Mouse (Mus musculus): ENCODE results near the gene Ttc9b. TPM values are rescaled to one million over a fixed set of nuclear protein-coding genes. Genes with fewer than 3 reads are reported as not detected.
A peak's percentile ranks its signal among the peaks of the same experiment; 100 is the strongest.
"Not testable (repeated sequence)": the region's sequence is repeated elsewhere in the genome, so short reads cannot be mapped to it uniquely, and the experiment has no call there.

Ttc9b gene
- polyA plus RNA-seq, 1 experiment, result not detected

GRCm38 (mm10) chr7:27631439-27631838, 22.3 kb upstream of the Ttc9b start:
- Histone ChIP-seq H3K9me3 (replicated peaks; ENCODE audit: control insufficient read depth, insufficient read depth, low read length, poor library complexity, severe bottlenecking) (no peaks in the 10 kb centered on the region), H3K27ac (ENCODE audit: insufficient read depth, low read length) (no peak overlapping the region), H3K4me3 (ENCODE audit: low read depth, low read length) (no peak overlapping the region), H3K36me3 (ENCODE audit: control insufficient read depth, insufficient read depth, low read length, poor library complexity, severe bottlenecking) (peaks cover 14% of the 10 kb centered on the region; the same call in 1 of the 2 replicates), H3K4me1 (ENCODE audit: control insufficient read depth, insufficient read depth, low read length) (no peaks in the 10 kb centered on the region), H3K27me3 (ENCODE audit: control insufficient read depth, insufficient read depth, low read length, poor library complexity, severe bottlenecking) (no peaks in the 10 kb centered on the region), H3K9ac (ENCODE audit: low read depth, poor library complexity, severe bottlenecking) (no peak overlapping the region)
- TF ChIP-seq EP300 (IDR thresholded peaks at IDR 0.05; ENCODE audit: insufficient read depth, low read depth, low read length) (no peak), POLR2A (IDR thresholded peaks at IDR 0.05; ENCODE audit: insufficient read depth, low read length) (no peak), CTCF (IDR thresholded peaks at IDR 0.05; ENCODE audit: low read depth, low read length) (no peak)

DNA sequence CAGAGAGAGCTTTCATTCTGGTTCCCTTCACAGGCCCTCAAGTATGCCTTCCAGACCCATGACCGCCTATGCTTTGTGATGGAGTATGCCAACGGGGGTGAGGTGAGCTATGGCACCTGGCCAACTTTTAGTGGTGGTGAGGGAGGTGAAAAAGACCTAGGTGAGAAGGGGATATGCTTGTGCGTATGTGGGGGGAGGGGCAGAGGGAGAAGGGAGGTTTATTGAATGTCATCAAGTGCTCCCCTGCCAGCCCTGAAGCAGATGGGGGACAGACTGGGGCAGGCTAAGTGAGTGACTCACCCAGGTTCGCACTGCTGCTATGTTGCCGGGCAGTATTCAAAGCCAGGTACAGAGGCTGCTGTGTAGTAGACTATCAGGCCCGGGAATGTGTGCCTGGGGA, 20.5 kb upstream of the Ttc9b start:
- Histone ChIP-seq H3K27me3 (ENCODE audit: control insufficient read depth, insufficient read depth, low read length, poor library complexity, severe bottlenecking) (no peaks in the 10 kb centered on the region), H3K36me3 (ENCODE audit: control insufficient read depth, insufficient read depth, low read length, poor library complexity, severe bottlenecking) (peaks cover 16% of the 10 kb centered on the region; the same call in 1 of the 2 replicates), H3K9me3 (replicated peaks; ENCODE audit: control insufficient read depth, insufficient read depth, low read length, poor library complexity, severe bottlenecking) (no peaks in the 10 kb centered on the region), H3K27ac (ENCODE audit: insufficient read depth, low read length) (0 out of 2 replicates have a peak overlapping the region, but pooled peaks have one; percentile 31), H3K4me3 (ENCODE audit: low read depth, low read length) (no peak overlapping the region), H3K4me1 (ENCODE audit: control insufficient read depth, insufficient read depth, low read length) (no peaks in the 10 kb centered on the region), H3K9ac (ENCODE audit: low read depth, poor library complexity, severe bottlenecking) (no peak overlapping the region)
- TF ChIP-seq POLR2A (IDR thresholded peaks at IDR 0.05; ENCODE audit: insufficient read depth, low read length) (no peak), CTCF (IDR thresholded peaks at IDR 0.05; ENCODE audit: low read depth, low read length) (no peak), EP300 (IDR thresholded peaks at IDR 0.05; ENCODE audit: insufficient read depth, low read depth, low read length) (no peak)

- Histone ChIP-seq H3K9ac (ENCODE audit: low read depth, poor library complexity, severe bottlenecking) (no peak overlapping the region), H3K36me3 (ENCODE audit: control insufficient read depth, insufficient read depth, low read length, poor library complexity, severe bottlenecking) (peaks cover 8% of the 10 kb centered on the region; the same call in 1 of the 2 replicates), H3K9me3 (replicated peaks; ENCODE audit: control insufficient read depth, insufficient read depth, low read length, poor library complexity, severe bottlenecking) (no peaks in the 10 kb centered on the region), H3K4me3 (ENCODE audit: low read depth, low read length) (no peak overlapping the region), H3K27me3 (ENCODE audit: control insufficient read depth, insufficient read depth, low read length, poor library complexity, severe bottlenecking) (no peaks in the 10 kb centered on the region), H3K4me1 (ENCODE audit: control insufficient read depth, insufficient read depth, low read length) (no peaks in the 10 kb centered on the region), H3K27ac (ENCODE audit: insufficient read depth, low read length) (no peak overlapping the region)
- TF ChIP-seq CTCF (IDR thresholded peaks at IDR 0.05; ENCODE audit: low read depth, low read length), result no peak
- TF ChIP-seq POLR2A (IDR thresholded peaks at IDR 0.05; ENCODE audit: insufficient read depth, low read length), result no peak
- no peak for TF ChIP-seq EP300 (IDR thresholded peaks at IDR 0.05; ENCODE audit: insufficient read depth, low read depth, low read length)
These were observed 19.0 kb upstream of the Ttc9b start for GRCm38 (mm10) chr7:27634691-27635090.

DNA sequence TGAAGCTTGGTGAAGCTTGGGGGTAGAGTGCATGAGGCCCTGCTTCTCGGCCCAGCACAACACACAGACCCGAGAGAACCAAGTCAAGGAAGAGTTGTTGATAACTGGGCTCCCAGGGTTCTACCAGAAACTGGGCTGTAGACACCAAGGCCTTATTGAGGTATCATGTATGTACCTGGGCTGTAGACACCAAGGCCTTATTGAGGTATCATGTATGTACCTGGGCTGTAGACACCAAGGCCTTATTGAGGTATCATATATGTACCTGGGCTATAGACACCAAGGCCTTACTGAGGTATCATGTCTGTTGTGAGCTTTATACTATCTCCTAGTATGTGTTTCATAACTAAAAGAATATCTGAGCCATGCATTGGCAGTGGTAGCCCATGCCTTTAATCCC, 18.6 kb upstream of the Ttc9b start:
- H3K9me3 ChIP-seq (replicated peaks; ENCODE audit: control insufficient read depth, insufficient read depth, low read length, poor library complexity, severe bottlenecking), result not testable (repeated sequence)

GRCm38 (mm10) chr7:27644471-27644870, 9.2 kb upstream of the Ttc9b start:
- Histone ChIP-seq H3K27me3 (ENCODE audit: control insufficient read depth, insufficient read depth, low read length, poor library complexity, severe bottlenecking) (no peaks in the 10 kb centered on the region), H3K9me3 (replicated peaks; ENCODE audit: control insufficient read depth, insufficient read depth, low read length, poor library complexity, severe bottlenecking) (no peaks in the 10 kb centered on the region), H3K4me1 (ENCODE audit: control insufficient read depth, insufficient read depth, low read length) (no peaks in the 10 kb centered on the region), H3K9ac (ENCODE audit: low read depth, poor library complexity, severe bottlenecking) (no peak overlapping the region), H3K4me3 (ENCODE audit: low read depth, low read length) (no peak overlapping the region), H3K36me3 (ENCODE audit: control insufficient read depth, insufficient read depth, low read length, poor library complexity, severe bottlenecking) (no peaks in the 10 kb centered on the region), H3K27ac (ENCODE audit: insufficient read depth, low read length) (no peak overlapping the region)
- TF ChIP-seq EP300 (IDR thresholded peaks at IDR 0.05; ENCODE audit: insufficient read depth, low read depth, low read length) (no peak), POLR2A (IDR thresholded peaks at IDR 0.05; ENCODE audit: insufficient read depth, low read length) (no peak), CTCF (IDR thresholded peaks at IDR 0.05; ENCODE audit: low read depth, low read length) (no peak)

More for the DNA sequence above, 18.6 kb upstream of the Ttc9b start:
- not testable (repeated sequence) for H3K27ac ChIP-seq (ENCODE audit: insufficient read depth, low read length); H3K4me1 ChIP-seq (ENCODE audit: control insufficient read depth, insufficient read depth, low read length); H3K36me3 ChIP-seq (ENCODE audit: control insufficient read depth, insufficient read depth, low read length, poor library complexity, severe bottlenecking); H3K4me3 ChIP-seq (ENCODE audit: low read depth, low read length); H3K9ac ChIP-seq (ENCODE audit: low read depth, poor library complexity, severe bottlenecking); H3K27me3 ChIP-seq (ENCODE audit: control insufficient read depth, insufficient read depth, low read length, poor library complexity, severe bottlenecking)

DNA sequence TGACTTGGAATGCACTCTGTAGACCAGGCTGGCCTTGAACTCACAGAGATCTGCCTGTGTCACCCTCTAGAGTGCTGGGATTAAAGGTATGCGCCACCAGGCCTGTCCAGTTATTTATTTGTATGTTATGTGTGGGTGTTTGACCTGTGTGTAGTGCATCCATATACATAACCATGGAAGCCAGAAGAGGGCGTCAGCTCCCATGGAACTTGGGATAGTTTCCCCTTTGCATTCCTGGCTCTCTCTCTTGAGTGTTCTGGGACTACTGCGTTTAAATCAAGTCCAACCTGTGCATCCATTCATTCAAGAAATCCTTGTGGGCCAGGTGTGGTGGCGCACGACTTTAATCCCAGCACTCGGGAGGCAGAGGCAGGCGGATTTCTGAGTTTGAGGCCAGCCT, 7.2 kb upstream of the Ttc9b start:
- Histone ChIP-seq H3K9me3 (replicated peaks; ENCODE audit: control insufficient read depth, insufficient read depth, low read length, poor library complexity, severe bottlenecking) (no peaks in the 10 kb centered on the region), H3K27ac (ENCODE audit: insufficient read depth, low read length) (peak overlapping the region; percentile 98), H3K36me3 (ENCODE audit: control insufficient read depth, insufficient read depth, low read length, poor library complexity, severe bottlenecking) (no peaks in the 10 kb centered on the region), H3K9ac (ENCODE audit: low read depth, poor library complexity, severe bottlenecking) (no peak overlapping the region), H3K4me1 (ENCODE audit: control insufficient read depth, insufficient read depth, low read length) (no peaks in the 10 kb centered on the region), H3K27me3 (ENCODE audit: control insufficient read depth, insufficient read depth, low read length, poor library complexity, severe bottlenecking) (no peaks in the 10 kb centered on the region), H3K4me3 (ENCODE audit: low read depth, low read length) (no peak overlapping the region)
- no peak for TF ChIP-seq EP300 (IDR thresholded peaks at IDR 0.05; ENCODE audit: insufficient read depth, low read depth, low read length)
- TF ChIP-seq POLR2A (IDR thresholded peaks at IDR 0.05; ENCODE audit: insufficient read depth, low read length), result no peak
- TF ChIP-seq CTCF (IDR thresholded peaks at IDR 0.05; ENCODE audit: low read depth, low read length), result no peak
